Mouse (Mus musculus): ENCODE results near the gene Trim80. TPM values are rescaled to one million over a fixed set of nuclear protein-coding genes. Genes with fewer than 3 reads are reported as not detected.
"Not testable (repeated sequence)": the region's sequence is repeated elsewhere in the genome, so short reads cannot be mapped to it uniquely, and the experiment has no call there.

Gene Trim80
- total RNA-seq, 2 experiments from 2014 or later, result not detected

DNA sequence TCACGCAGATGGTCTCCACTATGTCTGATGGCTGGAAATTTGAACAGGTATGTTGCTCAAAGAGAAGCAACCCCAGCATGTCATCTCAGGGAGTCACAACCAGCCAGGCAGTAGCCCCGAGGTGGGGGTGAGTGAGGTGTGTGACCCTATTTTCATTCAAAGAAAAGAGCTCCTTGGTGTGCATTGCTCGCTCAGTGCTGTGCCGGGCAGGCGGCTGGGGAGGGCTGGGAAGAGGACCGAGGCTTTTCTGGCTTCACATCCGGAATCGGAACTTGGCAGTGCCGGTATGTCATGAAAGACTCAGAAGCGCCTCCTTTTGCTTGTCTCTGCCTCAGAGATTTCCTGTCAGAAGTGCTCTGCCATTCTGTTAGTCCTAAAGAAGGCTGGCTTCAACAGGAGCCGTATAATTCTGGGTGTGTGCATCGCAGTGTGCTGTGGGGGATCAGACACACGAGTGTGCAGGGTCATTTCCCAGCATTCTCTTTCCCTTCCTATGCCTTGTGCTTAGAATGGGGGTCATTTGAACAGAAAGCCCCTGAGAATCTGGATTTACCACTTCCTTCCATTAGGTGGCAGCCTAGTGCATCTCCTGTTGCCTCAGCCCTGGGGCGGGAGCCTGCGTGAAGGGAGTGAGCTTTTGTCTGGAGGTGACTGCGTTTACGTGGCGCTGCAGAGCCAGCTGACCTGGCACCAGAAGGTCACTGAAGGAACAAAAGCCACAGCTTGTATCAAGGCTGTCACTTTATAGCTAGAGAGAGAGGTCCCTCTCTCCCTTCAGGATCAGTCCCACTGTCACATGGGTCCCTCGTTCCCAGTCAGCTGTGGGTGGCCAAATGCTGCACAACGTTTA is 12.6 kb upstream of the Trim80 start:
- DNase-seq (ENCODE audit: extremely low spot score in 1 of 2, low spot score in 1 of 2), result peak; percentile 43 to 55

DNA sequence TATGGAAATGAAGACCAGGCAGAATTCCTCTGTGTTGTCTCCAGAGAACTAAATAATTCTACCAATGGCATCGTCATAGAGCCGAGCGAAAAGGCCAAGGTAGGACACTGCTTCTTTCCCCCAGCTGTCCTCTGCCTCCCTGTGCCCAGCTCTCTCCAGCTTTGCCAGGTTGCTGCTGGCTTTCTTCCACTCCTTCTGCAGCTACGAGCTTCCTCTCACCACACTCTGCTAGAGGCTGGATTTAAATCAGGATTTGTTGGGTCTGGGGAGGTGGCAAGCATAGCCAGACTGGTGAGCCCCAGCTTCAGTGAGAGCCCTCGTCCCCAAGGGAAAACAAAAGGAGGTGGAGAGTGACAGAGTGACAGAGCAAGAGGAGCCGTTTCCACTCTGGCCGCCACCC is 11.0 kb upstream of the Trim80 start:
- no peak for DNase-seq (ENCODE audit: extremely low spot score in 1 of 2, low spot score in 1 of 2)

DNA sequence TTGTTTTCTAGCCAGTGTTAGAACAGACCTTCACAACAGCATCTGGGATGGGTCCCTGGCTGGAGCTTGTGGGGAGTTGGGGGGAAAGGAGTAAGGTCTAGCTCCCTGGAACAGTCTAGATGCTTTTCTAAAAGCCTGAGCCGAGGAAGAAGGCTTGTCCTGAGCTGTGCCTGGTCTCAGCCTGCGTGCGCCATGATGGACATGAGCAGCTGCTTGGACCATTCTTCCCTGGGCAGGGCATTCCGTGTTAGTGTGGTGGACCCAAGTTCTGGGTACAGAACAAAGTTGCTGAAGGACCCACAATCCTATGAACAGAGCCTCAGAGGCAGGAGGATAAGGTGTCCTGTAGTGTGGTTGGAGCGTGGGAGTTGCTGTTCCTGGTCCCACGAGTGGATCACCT is 9.8 kb upstream of the Trim80 start:
- DNase-seq (ENCODE audit: extremely low spot score in 1 of 2, low spot score in 1 of 2), result no peak

DNA sequence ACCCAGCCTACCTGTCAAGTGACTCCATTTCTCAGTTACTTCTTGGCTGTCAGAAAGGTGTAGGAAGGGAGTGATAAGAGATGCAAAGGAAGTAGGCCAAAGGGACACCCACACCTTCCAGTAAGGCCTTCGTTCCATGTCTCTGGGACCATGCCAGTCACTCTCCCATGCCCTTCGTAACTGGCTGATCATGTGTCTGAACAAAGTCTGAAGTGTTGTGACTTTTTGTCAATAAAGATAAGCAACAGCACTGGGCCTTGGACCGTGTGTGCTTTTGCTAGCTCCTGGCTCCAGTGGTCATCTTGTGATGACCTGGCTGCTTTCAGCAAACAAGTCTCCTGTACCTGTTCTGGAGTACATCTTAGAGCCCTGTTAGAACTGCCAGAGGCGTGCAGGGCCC is 7.5 kb upstream of the Trim80 start:
- DNase-seq (ENCODE audit: extremely low spot score in 1 of 2, low spot score in 1 of 2), result no peak

DNA sequence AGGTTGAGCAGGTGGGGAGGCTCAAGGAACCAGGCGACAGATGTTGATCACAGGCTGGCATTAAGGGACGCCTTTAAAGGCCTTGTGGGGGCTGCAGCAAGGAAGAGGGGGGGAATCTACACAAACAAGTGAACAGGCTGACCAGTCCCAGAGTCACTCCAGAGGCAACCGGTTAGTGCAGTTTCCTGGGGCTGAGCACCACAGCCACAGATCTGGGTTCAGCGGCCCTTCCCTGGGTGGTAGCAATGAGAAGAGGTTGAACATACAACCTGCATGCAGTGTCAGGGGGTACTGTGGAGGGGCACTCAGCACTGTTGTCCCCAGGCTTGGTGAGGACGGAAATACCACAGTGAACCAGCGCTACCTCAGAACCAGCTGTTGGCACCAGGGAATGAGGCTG is 7.0 kb upstream of the Trim80 start:
- no peak for DNase-seq (ENCODE audit: extremely low spot score in 1 of 2, low spot score in 1 of 2)

DNA sequence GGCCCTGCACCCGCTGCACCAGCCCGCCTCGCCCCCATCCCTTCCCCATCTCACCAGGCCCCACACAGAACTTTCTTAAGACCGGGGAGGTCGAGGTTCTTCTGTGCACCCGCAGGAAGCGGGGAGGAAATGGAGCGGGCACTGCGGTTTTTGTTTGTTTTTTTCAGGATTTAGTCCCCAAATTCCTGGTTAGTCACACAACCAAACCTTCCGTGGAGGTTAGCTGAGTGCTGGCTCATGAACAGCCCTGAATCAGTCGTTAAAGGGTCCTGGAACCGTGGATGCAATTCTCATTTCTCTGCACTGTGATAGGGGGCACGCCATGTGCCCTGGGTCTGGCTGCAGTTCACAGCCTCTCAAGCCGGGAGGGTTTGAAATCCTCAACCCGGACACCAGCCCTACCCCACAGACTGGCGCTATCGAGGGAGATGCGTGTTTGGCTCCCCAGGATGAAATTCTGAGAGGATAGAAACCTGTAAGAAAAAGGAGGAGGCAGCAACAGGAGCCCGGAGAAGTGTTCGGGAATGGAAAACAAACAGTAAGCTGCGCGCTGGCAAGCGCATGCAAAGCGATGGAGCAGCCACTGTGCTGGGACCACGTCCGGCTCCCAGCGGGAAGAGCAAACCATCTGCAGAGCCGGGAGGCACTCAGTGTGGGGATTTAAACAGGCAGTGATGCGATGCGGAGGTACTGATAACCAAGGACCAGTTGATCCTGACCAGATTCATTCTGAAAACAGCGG is 4.6 kb upstream of the Trim80 start:
- DNase-seq (ENCODE audit: extremely low spot score in 1 of 2, low spot score in 1 of 2), result peak in 1 of 2 experiments; percentile 36

DNA sequence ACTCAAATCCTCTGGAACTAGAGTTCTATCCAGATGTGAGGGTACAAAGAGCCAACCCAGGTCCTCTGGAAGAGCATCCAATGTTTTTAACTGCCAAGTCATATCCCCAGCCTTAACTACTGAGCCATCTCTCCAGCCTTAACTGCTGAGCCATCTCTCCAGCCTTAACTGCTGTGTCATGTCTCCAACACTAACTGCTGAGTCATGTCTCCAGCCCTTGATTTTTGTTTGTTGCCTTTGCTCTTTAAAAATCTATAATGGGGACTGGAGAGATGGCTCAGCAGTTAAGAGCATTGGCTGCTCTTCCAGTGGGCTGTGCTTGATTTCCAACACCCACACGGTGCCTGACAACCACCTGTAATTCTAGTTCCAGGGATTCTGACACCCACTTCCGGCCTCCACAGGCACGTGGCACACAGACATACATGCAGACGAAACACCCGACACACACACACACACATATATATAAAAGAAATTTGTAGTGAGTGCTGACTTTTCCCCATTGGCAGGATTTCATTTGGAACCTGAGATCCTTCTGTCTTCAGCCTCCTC is 2.7 kb upstream of the Trim80 start:
- no peak for DNase-seq (ENCODE audit: extremely low spot score in 1 of 2, low spot score in 1 of 2)

DNA sequence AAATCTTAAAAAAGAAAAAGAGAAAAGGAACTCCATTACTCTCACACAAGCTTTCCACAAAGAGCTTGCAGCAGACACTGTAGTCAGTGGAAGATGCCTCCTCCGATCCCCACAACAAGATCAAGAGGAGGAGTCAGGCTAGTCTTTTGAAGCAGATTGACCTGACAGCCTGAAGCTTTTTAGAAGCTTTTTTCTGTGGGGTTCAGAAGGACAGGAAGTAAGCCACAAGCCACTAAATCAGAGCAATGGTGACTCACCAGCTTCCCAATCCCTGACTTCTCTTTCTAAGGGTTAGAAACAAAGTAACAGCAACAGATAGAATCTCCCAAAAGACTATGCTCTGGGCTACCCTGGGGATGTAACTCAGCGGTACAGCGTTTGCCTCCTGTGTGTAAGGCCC is 1.0 kb upstream of the Trim80 start:
- DNase-seq (ENCODE audit: extremely low spot score in 1 of 2, low spot score in 1 of 2), result no peak

DNA sequence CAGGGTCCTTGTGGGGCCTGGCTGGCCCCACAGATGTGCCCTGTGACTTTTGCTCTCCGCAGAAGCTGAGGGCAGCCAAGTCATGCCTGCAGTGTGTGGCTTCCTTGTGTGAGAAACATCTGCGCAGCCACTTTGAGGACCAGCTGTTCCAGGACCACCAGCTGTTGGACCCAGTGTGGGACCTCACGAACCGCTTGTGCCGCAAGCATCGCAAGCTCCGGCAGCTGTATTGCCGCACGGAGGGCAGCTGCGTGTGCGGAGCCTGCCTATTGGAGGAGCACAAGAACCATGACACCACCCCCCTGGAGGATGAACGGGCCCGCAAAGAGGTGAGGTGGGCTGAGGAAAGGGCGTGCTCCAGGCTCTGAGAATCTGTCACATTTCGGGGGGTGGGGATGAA is 1.1 kb downstream of the Trim80 start:
- no peak for DNase-seq (ENCODE audit: extremely low spot score in 1 of 2, low spot score in 1 of 2)

DNA sequence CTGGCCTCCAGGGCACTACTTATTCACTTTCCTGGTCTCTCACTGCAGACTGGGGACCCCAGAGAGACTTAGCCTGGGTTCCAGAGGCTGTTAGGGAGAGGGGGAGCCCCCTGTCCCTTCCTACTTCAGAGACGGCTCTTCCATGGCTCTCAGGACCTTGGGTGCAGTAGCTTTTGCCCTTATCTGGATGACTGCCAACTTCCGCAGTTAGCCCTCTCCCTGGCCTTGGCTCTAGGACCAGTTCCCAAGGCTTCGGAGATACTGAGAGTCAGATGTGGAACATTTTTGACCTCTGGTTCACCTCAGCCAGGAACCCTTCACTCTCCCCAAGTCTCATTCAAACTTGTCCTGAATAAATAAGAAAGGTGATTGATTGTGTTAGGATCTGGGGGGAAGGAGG is 6.6 kb downstream of the Trim80 start:
- DNase-seq (ENCODE audit: extremely low spot score in 1 of 2, low spot score in 1 of 2), result no peak

DNA sequence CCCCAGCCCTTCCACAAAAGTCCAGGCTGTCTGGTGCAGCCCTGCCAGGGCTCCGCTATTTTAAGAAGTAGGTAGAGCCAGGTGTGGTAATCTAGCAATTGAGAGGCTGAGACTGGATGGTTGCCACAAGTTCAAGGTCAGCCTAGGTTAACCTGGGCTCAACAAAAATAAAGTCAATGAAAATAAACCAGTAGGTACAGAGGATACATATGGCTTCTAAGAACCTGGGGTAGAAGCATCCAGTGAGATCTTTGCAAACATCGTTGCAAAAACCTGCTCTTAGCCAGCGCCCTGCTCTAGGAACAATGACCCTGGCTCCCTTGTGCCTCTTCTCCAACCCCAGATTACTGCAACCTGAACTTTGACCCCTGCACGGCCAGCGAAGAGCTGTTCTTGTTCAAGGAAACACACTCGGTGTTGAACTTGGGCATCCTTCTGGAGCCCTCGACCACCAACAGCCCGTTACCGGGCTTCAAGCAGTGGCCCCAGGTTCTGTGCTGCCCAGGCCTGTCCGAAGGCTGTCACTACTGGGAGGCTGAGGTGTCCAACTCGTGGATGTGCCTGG is 7.1 kb downstream of the Trim80 start:
- DNase-seq (ENCODE audit: extremely low spot score in 1 of 2, low spot score in 1 of 2), result no peak

DNA sequence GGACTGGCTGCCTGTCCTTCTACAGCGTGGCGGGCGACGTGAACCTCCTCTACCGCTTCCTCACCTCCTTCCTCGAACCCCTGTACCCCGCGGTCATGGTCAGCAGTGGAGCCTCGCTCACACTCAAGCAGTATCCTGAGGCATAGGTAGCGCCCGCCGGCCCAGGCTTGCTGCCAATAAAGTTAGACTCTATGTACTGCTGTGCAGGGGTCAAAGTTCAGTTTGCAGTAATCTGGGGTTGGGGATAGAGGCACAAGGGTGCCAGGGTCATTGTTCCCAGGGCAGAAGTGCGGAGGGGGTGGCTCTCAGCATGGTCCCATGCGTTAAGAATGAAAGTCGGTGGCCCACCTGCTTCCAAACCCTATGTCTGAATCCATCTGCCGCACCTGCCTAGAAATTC is 7.7 kb downstream of the Trim80 start:
- DNase-seq (ENCODE audit: extremely low spot score in 1 of 2, low spot score in 1 of 2), result no peak

DNA sequence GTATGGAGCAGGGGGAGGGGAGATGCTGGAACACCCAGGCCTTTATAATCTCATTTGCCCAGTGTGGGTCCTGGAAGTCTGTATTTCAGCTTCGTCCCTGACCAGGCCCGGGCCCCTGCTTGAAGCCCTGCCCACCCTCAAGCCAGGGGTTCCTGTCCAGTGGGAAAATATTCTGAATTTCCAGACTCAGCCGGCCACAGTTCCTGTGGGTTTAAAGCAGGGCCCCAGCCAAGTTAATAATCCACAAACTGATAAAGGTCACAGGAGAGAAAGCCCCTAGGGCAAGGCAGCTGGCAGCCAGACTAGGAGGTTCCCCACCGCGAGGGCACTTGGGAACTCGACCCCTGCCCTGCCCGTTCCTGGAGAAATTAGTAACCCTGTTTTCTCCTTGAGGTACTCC is 8.7 kb downstream of the Trim80 start:
- DNase-seq (ENCODE audit: extremely low spot score in 1 of 2, low spot score in 1 of 2), result no peak

DNA sequence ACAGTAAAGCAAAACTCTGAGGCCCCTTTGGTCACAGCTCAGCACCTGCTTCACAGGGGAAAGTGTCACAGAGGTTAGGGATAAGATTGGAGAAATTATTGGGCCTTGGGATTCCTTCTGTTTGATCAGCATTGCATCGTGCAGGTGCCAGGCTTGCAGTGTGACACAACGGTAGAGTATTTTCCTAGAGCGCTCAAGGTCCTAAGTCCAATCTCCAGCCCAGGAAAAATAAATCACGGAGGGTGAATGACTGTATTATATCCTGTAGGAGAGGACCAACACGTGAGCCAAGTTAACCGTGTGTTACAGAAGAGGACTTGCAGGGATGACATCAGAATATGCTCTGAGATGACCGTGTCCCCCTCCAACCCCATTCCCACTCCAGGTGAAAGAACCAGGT is 9.8 kb downstream of the Trim80 start:
- DNase-seq (ENCODE audit: extremely low spot score in 1 of 2, low spot score in 1 of 2), result no peak

DNA sequence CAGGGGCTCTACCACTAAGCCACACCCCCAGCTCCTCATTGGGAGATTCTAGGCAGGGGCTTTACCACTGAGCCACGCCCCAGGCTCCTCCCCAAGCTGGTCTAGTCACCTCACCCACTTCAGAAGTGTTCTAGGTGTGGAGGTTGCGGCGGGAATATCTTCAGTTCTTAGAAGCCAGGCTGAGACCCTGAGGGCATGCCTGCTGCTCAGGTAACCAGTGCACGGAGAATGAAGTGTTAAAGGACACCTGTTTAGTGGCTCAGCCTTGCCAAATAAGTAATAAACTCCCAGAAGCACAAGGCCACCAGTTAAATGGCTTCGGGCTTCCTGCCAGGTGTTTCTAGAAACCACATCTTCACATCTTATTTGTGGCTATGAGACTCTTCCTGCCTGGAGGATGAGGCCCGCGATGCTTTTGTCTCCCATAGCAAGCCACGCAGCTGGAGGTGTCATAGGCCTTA is 11.5 kb downstream of the Trim80 start:
- no peak for DNase-seq (ENCODE audit: extremely low spot score in 1 of 2, low spot score in 1 of 2)

DNA sequence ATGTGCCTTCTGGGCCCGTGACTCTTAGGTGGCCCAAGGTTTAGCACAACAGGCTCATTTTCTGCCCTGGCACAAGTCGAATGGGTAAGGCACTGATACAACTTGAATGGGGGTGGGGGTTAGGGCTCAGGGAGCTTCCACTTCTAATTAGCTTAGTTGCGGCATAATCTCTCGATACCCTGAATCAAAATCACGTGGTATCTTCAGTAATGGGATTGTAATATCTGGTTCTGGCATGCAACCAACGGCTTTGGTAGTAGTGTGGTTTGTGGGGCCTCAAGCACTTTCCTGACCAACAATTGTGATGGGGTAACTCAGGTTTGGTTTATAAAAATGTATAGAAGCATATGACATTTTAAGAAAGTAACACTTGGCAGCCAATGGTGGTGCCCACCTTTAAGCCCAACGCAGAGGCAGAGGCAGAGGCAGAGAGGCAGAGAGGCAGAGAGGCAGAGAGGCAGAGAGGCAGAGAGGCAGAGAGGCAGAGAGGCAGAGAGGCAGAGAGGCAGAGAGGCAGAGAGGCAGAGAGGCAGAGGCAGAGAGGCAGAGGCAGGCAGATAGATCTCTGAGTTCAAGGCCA is 12.0 kb downstream of the Trim80 start:
- no peak for DNase-seq (ENCODE audit: extremely low spot score in 1 of 2, low spot score in 1 of 2)

DNA sequence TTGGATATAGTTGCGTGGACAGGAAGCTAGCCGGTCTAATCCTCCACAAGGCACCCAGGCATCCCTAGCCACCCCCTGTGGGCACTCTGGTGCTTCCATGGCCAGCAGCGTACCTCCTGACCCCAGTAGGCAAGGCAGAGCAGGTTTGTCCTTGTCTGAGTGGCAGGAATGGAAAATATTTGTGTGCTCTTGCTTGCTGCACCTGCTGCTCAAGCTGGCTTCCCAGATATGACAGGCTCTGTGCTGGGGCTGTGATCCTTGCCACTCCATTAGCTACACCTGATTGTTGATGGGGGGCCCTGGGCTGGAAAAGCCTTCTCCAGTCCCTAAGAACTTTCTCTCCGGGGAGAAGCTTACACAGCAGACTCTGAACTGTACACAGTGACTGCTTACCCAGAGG is 13.0 kb downstream of the Trim80 start:
- DNase-seq (ENCODE audit: extremely low spot score in 1 of 2, low spot score in 1 of 2), result no peak

DNA sequence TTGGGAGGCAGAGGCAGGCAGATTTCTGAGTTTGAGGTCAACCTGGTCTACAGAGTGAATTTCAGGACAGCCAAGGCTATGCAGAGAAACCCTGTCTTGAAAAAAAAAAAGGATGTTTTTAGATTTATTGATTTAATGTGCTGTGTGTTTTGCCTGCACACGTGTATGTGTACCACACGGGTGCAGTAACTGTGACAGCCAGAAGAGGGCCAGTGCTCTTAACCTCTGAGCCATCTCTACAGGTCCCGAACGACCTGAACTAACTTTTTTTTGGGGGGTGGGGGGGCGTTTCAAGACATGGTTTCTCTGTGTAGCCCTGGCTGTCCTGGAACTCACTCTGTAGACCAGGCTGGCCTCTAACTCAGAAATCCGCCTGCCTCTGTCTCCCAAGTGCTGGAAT is 14.5 kb downstream of the Trim80 start:
- DNase-seq (ENCODE audit: extremely low spot score in 1 of 2, low spot score in 1 of 2), result not testable (repeated sequence)

DNA sequence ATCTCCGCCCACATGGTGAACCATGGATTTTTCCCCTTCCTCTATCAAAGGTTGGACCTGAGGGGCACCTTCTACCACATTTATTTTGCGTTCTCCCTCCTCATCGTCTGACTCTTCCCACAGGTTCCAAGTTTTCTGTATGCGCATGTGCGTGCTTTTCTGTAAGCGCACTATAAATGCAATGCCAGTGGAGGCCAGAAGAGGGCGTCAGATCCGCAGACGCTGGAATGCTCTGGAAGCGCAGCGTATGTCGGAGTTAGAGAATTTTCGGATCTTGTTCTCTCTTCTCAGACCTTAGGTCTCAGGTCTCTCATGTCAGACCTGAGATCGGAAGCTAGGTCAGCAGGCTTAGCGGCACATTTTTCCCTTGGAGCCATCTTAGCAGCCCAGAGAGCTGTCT is 15.3 kb downstream of the Trim80 start:
- no peak for DNase-seq (ENCODE audit: extremely low spot score in 1 of 2, low spot score in 1 of 2)

DNA sequence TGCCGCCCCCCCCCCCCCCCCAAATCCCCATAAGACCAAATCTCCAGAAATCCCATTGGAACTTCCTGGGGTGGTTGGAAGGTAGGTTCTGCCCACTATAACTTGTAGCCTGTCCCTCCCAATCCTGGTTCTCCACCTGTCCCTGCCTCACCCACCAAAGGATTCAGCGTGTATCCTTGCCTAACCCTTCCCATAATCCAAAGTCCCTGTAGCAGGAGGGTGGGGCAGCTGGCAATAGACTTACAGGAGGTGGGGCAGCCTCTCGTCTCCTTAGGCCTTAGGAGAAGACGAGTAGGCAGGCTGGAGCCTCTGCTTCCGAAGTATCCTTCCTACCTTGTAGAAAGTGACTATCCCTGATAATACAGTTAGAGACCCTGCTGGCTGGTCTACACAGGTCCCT is 15.8 kb downstream of the Trim80 start:
- DNase-seq (ENCODE audit: extremely low spot score in 1 of 2, low spot score in 1 of 2), result no peak

DNA sequence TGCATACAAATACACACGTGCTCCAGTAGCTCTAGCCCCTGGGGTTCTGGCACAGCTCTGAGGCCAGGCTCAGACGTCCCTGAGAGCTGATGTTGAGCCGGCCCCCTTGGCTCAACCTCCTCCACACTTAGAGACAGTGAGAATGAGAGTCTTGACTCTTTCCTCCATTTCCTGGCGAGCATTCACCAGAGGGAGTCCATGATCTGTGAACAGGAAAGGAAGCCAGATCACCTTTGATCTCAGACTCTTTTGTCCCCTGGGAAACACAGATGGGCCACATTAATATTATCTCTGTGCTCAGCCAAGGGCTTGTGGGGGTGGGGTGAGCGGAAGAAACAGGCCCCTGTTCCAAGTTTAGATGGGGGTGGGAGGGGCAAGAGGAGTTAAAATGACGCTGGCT is 17.1 kb downstream of the Trim80 start:
- no peak for DNase-seq (ENCODE audit: extremely low spot score in 1 of 2, low spot score in 1 of 2)
